Mouse (Mus musculus) embryonic fibroblast, embryonic 13.5 days (primary cell): ENCODE data around the gene Gas6.

Experiments used
- CTCF ChIP-seq: IDR thresholded peaks from 2 replicates; pipeline ENCODE4 v1.5.1; 2011; ENCODE audit warnings: mild to moderate bottlenecking, control low read depth, low read length, moderate library complexity, borderline replicate concordance; ENCODE audit not compliant: insufficient read depth
- POLR2A ChIP-seq: IDR thresholded peaks from 2 replicates; pipeline ENCODE4 v1.6.1; 2011; ENCODE audit warnings: low read depth, mild to moderate bottlenecking, control low read depth, low read length, moderate library complexity

DNA sequence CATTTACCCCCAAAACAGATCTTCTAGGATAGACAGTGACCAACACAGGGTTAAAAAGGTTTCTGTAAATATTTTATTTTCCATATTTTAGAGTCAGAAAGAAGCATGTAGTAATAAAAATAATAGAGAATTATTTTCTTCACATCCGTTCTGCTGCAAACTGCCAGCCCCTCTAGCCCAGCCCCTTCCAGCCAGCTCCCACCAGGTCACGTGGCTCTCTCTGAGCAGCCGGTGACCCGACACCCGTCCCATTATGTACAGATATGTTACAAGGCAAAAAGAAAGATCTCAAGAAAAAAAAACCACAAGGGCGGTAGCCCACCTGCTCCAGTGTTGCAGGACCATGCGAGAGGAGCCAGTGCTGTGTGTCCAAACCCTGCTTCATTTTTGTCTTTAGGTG is 29.0 kb downstream of the Gas6 start:
- TF ChIP-seq POLR2A (no peak), CTCF (no peak)
